Mouse (Mus musculus): ENCODE results near the gene Rcn1.
A peak's percentile ranks its signal among the peaks of the same experiment; 100 is the strongest.

Gene Rcn1

DNA sequence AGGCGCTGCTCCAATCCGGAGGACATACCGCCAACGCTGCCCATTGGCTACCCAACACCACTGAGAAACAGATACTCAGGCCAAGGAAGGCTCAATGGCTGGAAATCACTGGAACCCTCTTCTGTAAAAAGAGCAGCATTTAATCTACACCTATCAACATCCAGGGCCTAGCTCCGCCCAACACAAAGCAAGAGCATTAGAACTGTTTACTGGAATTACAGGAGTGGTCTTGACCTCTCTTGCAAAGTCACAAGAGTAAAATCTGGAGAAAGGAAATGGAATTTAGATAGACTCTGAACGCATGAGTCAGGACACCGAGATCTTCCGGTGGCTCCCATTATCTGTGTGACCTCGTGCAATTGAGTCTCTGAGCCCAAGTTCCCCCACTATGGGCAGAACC, 3.1 kb downstream of the Rcn1 start:
- DNase-seq (ENCODE audit: low read depth, low spot score): no peak

- no peak for DNase-seq (ENCODE audit: low read depth, low spot score)
Observed at GRCm38 (mm10) chr2:105394375-105394774, 4.7 kb downstream of the Rcn1 start.

DNA sequence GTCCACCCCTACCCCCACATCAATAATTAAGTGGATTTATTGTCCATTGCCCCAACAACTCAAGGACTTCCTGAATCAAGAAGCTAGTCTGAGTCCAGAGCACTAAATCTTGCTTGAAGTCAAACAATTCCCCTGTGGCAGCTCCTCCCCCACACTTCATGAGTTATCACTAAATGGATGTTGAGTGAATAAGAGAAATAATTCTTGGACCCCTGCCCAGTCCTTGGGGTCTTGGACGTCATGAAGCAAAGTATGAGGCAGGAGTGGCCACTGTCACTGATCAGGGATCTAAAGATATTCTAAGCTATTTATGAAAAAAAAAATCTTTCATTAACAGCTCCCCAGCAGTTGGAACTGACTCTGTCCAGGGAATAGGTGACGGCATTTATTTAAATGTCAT, 6.6 kb downstream of the Rcn1 start:
- DNase-seq (ENCODE audit: low read depth, low spot score): no peak

GRCm38 (mm10) chr2:105391414-105391784, 7.7 kb downstream of the Rcn1 start:
- DNase-seq (ENCODE audit: low read depth, low spot score): no peak

DNA sequence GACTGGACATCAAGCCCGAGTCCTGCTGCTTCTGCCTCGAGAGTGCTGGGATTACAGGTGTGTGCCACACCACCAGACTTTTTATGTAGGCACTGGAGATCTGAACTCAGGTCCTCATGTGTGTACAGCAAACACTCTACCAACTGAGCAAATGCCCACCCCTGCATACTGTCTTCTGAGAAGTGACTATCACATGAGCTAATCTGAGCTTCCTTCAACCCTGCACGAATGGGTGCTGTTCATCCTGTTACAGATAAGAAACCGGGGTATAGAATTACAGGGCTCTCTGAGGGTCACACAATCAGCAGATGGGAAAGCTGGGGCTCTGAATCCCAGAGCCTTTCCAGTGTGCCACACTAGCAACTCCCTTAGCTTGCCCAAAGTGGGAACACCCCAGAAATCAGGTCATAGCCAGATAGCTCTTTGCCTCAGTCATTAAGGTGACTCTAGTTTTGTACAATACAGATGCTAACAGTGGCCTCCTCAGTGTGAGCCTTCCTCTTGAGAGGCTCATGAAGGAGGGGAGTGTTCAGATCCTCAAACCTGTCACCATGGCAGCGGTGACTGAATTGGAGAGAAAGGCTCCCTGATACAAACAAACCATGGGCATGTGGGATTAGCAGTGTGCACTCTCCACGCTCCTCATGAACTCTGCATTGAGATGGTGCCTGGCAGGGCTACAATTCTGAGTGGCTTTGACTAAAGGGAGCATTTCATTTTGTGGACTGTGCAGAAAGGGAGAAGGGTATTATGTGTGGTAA, 8.3 kb downstream of the Rcn1 start:
- no peak for DNase-seq (ENCODE audit: low read depth, low spot score)

- no peak for DNase-seq (ENCODE audit: low read depth, low spot score)
Observed at GRCm38 (mm10) chr2:105389007-105389890, 9.9 kb downstream of the Rcn1 start.

DNA sequence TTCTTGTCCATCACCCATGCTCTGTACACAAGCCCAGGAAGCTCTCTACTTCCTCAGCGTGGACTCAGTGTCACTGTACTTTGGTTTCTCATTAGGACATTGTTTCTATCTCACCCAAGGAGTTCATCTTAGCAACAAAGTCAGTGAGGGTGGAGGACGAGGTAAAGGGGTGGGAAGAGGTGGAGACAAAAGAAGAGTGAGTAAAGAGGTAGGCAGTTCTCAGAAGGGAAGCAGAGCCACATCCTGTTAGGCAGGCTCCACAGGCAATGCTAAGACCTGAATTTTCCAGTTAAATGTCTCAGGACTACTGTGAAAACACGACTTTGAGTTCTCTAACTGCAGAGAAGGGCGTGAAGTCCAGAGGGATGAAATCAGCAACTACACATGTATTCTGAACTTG, 12.7 kb downstream of the Rcn1 start:
- no peak for DNase-seq (ENCODE audit: low read depth, low spot score)

- DNase-seq (ENCODE audit: low read depth, low spot score): no peak
Observed at GRCm38 (mm10) chr2:105384998-105385397, 14.1 kb downstream of the Rcn1 start.

DNA sequence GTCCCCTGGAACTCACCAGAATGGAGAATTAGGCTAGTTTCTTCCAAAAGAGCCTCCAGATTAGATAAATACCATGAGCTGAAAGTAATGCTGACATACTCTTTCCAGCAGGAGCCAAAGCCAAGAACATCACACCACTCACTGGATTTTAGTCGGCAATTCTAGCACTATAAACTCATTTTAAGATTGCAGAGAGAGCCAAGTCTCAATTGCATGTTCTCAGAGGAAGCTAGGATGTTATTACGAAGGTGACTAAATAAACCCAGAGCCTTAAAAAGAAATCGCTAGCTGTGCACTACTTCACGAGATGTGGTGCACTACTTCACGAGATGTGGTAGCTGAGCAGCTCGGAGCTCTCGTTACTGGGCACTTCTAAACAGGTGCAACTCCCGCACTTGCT, 16.1 kb downstream of the Rcn1 start:
- no peak for DNase-seq (ENCODE audit: low read depth, low spot score)

- DNase-seq (ENCODE audit: low read depth, low spot score): no peak
Observed at GRCm38 (mm10) chr2:105380757-105381319, 18.3 kb downstream of the Rcn1 start.

- no peak for DNase-seq (ENCODE audit: low read depth, low spot score)
Observed at GRCm38 (mm10) chr2:105379682-105380081, 19.4 kb downstream of the Rcn1 start.

DNA sequence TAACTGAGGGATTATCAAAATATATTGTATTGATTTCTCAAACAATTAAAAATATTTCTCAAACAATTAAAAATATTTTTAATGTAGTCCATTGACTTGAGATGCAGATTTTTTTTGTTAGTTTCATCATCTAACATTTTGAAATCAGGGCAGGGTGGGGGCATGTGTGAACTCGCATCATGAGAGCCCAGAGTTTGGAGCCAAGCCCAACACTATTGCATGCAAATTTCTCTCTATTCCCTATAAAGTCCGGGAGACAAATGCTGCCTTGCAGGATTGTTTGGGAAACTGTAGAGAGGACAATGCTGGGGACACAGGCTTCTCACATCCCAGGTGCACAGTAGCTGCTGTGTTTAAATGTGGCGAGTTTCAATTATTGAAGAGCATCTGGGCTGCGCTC, 23.4 kb downstream of the Rcn1 start:
- DNase-seq (ENCODE audit: low read depth, low spot score): no peak

DNA sequence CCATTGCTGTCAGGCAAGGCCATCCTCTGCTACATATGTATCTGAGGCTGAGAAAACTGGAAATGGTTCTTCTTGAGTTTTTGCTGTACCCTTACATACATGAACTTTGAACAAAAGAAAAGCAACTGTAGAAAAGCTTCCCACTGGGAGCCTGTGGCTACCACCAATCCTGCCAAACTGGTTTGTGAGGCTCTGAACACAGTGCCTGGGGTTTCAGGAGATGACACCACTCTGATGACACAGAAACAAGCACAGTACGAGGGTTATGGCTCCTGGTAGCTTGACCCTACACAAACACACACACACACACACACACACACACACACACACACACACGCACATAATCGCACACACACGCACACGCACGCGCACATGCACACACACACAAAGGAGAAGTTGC, 23.9 kb downstream of the Rcn1 start:
- no peak for DNase-seq (ENCODE audit: low read depth, low spot score)

- no peak for DNase-seq (ENCODE audit: low read depth, low spot score)
Observed at GRCm38 (mm10) chr2:105373658-105374057, 25.5 kb downstream of the Rcn1 start.

DNA sequence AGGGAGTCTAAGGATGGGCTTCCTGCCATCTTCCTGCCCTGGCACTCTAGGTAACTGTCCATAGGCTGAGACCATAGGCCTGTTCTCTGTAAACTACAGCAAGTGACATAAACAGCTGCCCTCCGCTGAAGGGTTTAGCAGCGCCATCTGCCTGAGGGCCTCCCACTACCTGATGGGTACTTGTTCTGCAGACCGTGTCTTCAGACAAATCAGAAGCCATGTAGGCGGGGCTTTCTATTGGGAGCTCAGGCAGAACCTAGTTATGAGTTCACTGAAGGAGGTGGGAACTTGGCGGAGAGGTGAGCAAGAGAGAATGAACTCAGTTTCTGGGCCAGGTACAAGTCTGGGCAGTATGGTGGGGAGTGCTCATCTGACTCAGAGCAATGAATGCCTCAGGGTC, 26.4 kb downstream of the Rcn1 start:
- DNase-seq (ENCODE audit: low read depth, low spot score): no peak

DNA sequence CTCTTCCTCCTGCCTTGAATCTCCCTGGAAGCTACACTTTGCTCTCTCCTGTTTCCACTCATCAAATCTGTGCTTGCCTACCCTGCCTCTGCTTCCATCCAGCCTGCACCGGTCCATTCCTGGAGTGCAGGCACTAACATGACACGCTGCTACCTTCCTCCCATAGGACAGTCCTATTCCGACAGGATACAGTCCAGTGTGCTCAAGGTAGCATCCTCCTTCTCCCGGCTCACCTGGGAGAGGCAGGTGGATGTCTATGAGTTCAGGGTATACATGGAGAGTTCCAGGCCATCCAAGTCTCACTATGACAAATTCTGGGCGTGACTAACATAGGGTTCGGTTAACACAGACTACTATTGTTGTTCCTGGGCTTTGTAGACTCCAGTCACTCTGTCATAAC, 27.0 kb downstream of the Rcn1 start:
- DNase-seq (ENCODE audit: low read depth, low spot score): no peak

DNA sequence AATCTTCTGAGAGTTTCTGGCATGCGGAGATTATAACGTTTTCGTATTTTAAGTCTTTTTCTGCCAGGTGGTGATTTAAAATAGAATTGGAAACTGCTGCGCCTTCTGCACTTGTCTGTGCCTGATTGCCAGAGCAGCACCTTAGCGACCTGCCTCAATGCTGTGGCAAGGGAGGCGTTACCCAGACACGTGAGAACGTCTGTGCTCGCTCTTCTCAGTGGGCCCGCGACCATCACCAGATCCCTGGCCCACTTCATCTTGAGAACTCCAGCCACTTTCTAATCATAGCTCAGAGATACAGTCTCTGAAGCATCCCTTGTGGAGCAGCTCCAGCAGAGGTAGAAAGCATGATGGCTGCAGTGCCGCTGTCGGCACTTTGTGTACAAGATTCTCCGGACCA, 28.4 kb downstream of the Rcn1 start:
- DNase-seq (ENCODE audit: low read depth, low spot score): no peak

- no peak for DNase-seq (ENCODE audit: low read depth, low spot score)
Observed at GRCm38 (mm10) chr2:105370240-105370639, 28.9 kb downstream of the Rcn1 start.

- DNase-seq (ENCODE audit: low read depth, low spot score): peak; percentile 13
Observed at GRCm38 (mm10) chr2:105367623-105368022, 31.5 kb downstream of the Rcn1 start.

GRCm38 (mm10) chr2:105358040-105358439, 41.1 kb downstream of the Rcn1 start:
- DNase-seq (ENCODE audit: low read depth, low spot score): no peak

GRCm38 (mm10) chr2:105356791-105357190, 42.3 kb downstream of the Rcn1 start:
- DNase-seq (ENCODE audit: low read depth, low spot score): no peak

- no peak for DNase-seq (ENCODE audit: low read depth, low spot score)
Observed at GRCm38 (mm10) chr2:105348886-105349285, 50.2 kb downstream of the Rcn1 start.

DNA sequence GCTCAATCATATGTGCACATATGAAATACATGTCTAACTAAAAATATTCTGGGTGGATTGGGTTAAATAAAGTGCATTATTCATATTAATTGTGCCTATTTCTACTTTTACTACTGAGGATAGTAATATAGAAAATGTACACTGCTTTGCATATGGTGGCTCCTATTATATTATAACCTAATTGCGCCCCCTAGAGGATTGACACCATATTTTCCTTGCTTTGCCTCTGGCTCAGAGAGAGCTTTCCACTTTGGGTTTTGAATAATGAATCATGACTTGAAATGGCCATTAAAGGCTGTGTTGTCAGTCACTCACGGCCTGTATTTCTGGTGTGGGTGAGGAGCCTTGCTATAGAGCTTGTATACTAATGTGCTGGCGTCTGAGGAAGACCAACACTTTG, 59.1 kb downstream of the Rcn1 start:
- DNase-seq (ENCODE audit: low read depth, low spot score): no peak

Measured in CD4-positive helper T cell, adult 2 months (primary cell).